In genomic region chr17:5210891-5211290, GRCm38 (mm10) we compare ENCODE assay signal across 12 mouse cellular contexts.
DNase-seq lines count a peak whose midpoint lies in the region; ATAC-seq and TF ChIP-seq lines count a peak whose summit lies in the region.
"Had no signal": no experiment of that assay in that cellular context is flagged by ENCODE, and none has a peak within 500 bp of the region (broad histone marks: within the 10 kb centered on the region; RNA-seq: fewer than 3 reads in every experiment).

No protein-coding gene starts in this region.

- no peaks in the 10 kb centered on the region for H3K36me3 ChIP-seq in stomach, embryonic 16.5 days (ENCODE audit: control insufficient read depth, insufficient read depth, low read length)
- H3K36me3 ChIP-seq in stomach, postnatal 0 days (ENCODE audit: control insufficient read depth, insufficient read depth, low read length): no peaks in the 10 kb centered on the region
- H3K36me3 ChIP-seq in forebrain, postnatal 0 days (ENCODE audit: insufficient read depth): no peaks in the 10 kb centered on the region
- H3K36me3 ChIP-seq: liver, embryonic 13.5 days had no signal

- no peaks in the 10 kb centered on the region for H3K9me3 ChIP-seq in stomach, embryonic 16.5 days (replicated peaks; ENCODE audit: control insufficient read depth, low read length)
- no peaks in the 10 kb centered on the region for H3K9me3 ChIP-seq in stomach, postnatal 0 days (ENCODE audit: control insufficient read depth, low read length)
- no peaks in the 10 kb centered on the region for H3K9me3 ChIP-seq in forebrain, postnatal 0 days (ENCODE audit: low read length)
- H3K9me3 ChIP-seq: liver, embryonic 13.5 days had no signal

- H3K4me1 ChIP-seq in stomach, embryonic 16.5 days (ENCODE audit: control insufficient read depth, insufficient read depth, low read length): peaks cover 31% of the 10 kb centered on the region
- 0 out of 2 replicates have a peak, but pooled peaks cover 8% of the 10 kb centered on the region for H3K4me1 ChIP-seq in stomach, postnatal 0 days (replicated peaks; ENCODE audit: control insufficient read depth, insufficient read depth)
- peaks cover 21% of the 10 kb centered on the region for H3K4me1 ChIP-seq in forebrain, postnatal 0 days (ENCODE audit: insufficient read depth)

- no peaks in the 10 kb centered on the region for H3K27me3 ChIP-seq in stomach, embryonic 16.5 days (ENCODE audit: control insufficient read depth, insufficient read depth, low read length)
- no peaks in the 10 kb centered on the region for H3K27me3 ChIP-seq in stomach, postnatal 0 days (ENCODE audit: control insufficient read depth, insufficient read depth, low read length)
- H3K27me3 ChIP-seq in forebrain, postnatal 0 days (ENCODE audit: insufficient read depth, low read length): no peaks in the 10 kb centered on the region
- H3K27me3 ChIP-seq: liver, embryonic 13.5 days had no signal

- TF ChIP-seq CTCF in layer of hippocampus, adult 2 months (conservative IDR thresholded peaks at IDR 0.05): no peak
- no peak for TF ChIP-seq CTCF in stomach, postnatal 0 days (IDR thresholded peaks at IDR 0.05; ENCODE audit: low read depth)
- no peak for TF ChIP-seq CTCF in forebrain, postnatal 0 days (IDR thresholded peaks at IDR 0.05; ENCODE audit: low read depth)

- no peak for ATAC-seq in stomach, embryonic 16.5 days (ENCODE audit: insufficient read depth, low FRiP score)
- ATAC-seq in stomach, postnatal 0 days (ENCODE audit: low FRiP score, low TSS enrichment): no peak
- no peak for ATAC-seq in forebrain, postnatal 0 days
- ATAC-seq in neutrophil, adult 5-6 weeks (ENCODE audit: extremely low read depth, insufficient number of reproducible peaks, low FRiP score, poor library complexity, severe bottlenecking): peak; percentile 42

- DNase-seq in layer of hippocampus, adult 2 months (ENCODE audit: low spot score in 2 of 2): no peak
- no peak for DNase-seq in layer of hippocampus, adult 18-20 months (ENCODE audit: low spot score in 2 of 2)
- no peak for DNase-seq in stomach, postnatal 0 days (ENCODE audit: low spot score)
- no peak for DNase-seq in forebrain, postnatal 0 days
- DNase-seq in ovary, postnatal 36 days (ENCODE audit: low spot score): no peak
- no peak for DNase-seq in layer of hippocampus, adult 9-11 months
- DNase-seq: cerebellum, postnatal 36 days; kidney, adult 9 months; liver, embryonic 13.5 days; spleen, adult 18-20 months had no signal

- no peak overlapping the region for H3K4me3 ChIP-seq in layer of hippocampus, adult 2 months
- H3K4me3 ChIP-seq in stomach, embryonic 16.5 days (replicated peaks; ENCODE audit: low read length): no peak overlapping the region
- no peak overlapping the region for H3K4me3 ChIP-seq in stomach, postnatal 0 days (ENCODE audit: low read depth, low read length)
- H3K4me3 ChIP-seq in forebrain, postnatal 0 days (ENCODE audit: low read depth, low read length): no peak overlapping the region
- H3K4me3 ChIP-seq: liver, embryonic 13.5 days had no signal

- H3K27ac ChIP-seq in layer of hippocampus, adult 2 months: peak overlapping the region; percentile 76
- peak overlapping the region; percentile 21; the same call in 1 of the 2 replicates for H3K27ac ChIP-seq in stomach, embryonic 16.5 days (ENCODE audit: low read length)
- no peak overlapping the region for H3K27ac ChIP-seq in stomach, postnatal 0 days (replicated peaks)
- 0 out of 2 replicates have a peak overlapping the region, but pooled peaks have one; percentile 16 for H3K27ac ChIP-seq in forebrain, postnatal 0 days (ENCODE audit: low read depth, low read length)
- H3K27ac ChIP-seq: liver, embryonic 13.5 days had no signal

- no peak for TF ChIP-seq EP300 in stomach, postnatal 0 days (optimal IDR thresholded peaks at IDR 0.05)

- H3K9ac ChIP-seq in stomach, embryonic 16.5 days (ENCODE audit: low read length): no peak overlapping the region
- H3K9ac ChIP-seq in stomach, postnatal 0 days (ENCODE audit: low read length): no peak overlapping the region
- H3K9ac ChIP-seq in forebrain, postnatal 0 days: no peak overlapping the region
- H3K9ac ChIP-seq: liver, embryonic 13.5 days had no signal

- no peak overlapping the region for H3K4me2 ChIP-seq in stomach, embryonic 16.5 days (ENCODE audit: low read depth, low read length)
- no peak overlapping the region for H3K4me2 ChIP-seq in stomach, postnatal 0 days (replicated peaks; ENCODE audit: low read depth)
- H3K4me2 ChIP-seq in forebrain, postnatal 0 days (ENCODE audit: low read depth): no peak overlapping the region
- H3K4me2 ChIP-seq: liver, embryonic 13.5 days had no signal

- WGBS in stomach, embryonic 16.5 days: 82% methylated on average over 7 of the region's 7 CpGs
- WGBS in stomach, postnatal 0 days: 88% methylated on average over 7 of the region's 7 CpGs
- 62% methylated on average over 7 of the region's 7 CpGs for WGBS in forebrain, postnatal 0 days
